Mouse (Mus musculus) kidney, adult 2 months (tissue): ENCODE data around the gene Txndc9.

Experiments
- CTCF ChIP-seq: fragments of 200-500 bp; conservative IDR thresholded peaks from 2 replicates; pipeline ENCODE4 v1.5.1; 2011; ENCODE audit warnings: low read depth, mild to moderate bottlenecking, control low read depth, low read length, moderate library complexity, mixed read lengths; ENCODE audit not compliant: insufficient read depth, insufficient read length
- POLR2A ChIP-seq: fragments of 200-500 bp; IDR thresholded peaks from one replicate; pipeline ENCODE4 v1.6.1; 2011; ENCODE audit warnings: low read depth, low read length, control low read depth

- TF ChIP-seq CTCF (no peak), POLR2A (no peak)
Measured at GRCm38 (mm10) chr1:38035521-38035920, 37.8 kb upstream of the Txndc9 start.
